Mouse (Mus musculus) small intestine, adult 2 months (tissue): ENCODE measurements around the gene Ccdc65. TPM values are rescaled to one million over a fixed set of nuclear protein-coding genes. Genes with fewer than 3 reads are reported as not detected.

Source experiments
- H3K27ac ChIP-seq: fragments of 200-500 bp; 2 replicates; pipeline ENCODE4 v1.5.1; 2012; ENCODE audit warnings: low read depth, low read length, control low read depth, inconsistent platforms; ENCODE audit not compliant: insufficient read depth
- H3K27me3 ChIP-seq: fragments of 200-500 bp; 2 replicates; pipeline ENCODE4 v1.6.1; 2012; ENCODE audit warnings: mild to moderate bottlenecking, moderate library complexity, low read length, inconsistent platforms; ENCODE audit not compliant: control insufficient read depth, insufficient read depth
- H3K36me3 ChIP-seq: fragments of 200-500 bp; 2 replicates; pipeline ENCODE4 v1.6.1; 2012; ENCODE audit warnings: mild to moderate bottlenecking, low read length, control low read depth, inconsistent platforms; ENCODE audit not compliant: control insufficient read depth, insufficient read depth
- H3K4me1 ChIP-seq: fragments of 200-500 bp; 2 replicates; pipeline ENCODE4 v1.6.1; 2012; ENCODE audit warnings: low read length, inconsistent platforms, mixed read lengths; ENCODE audit not compliant: control insufficient read depth, insufficient read depth, insufficient read length
- H3K4me3 ChIP-seq: fragments of 200-500 bp; 2 replicates; pipeline ENCODE4 v1.5.1; 2012; ENCODE audit warnings: low read depth, mild to moderate bottlenecking, control low read depth, inconsistent platforms, low read length, moderate library complexity
- CTCF ChIP-seq: fragments of 200-500 bp; IDR thresholded peaks from 2 replicates; pipeline ENCODE4 v1.5.1; 2012; ENCODE audit warnings: low read depth, mild to moderate bottlenecking, control low read depth, inconsistent platforms, low read length, moderate library complexity, mixed read lengths; ENCODE audit not compliant: insufficient replicate concordance, insufficient read length; ENCODE audit errors: extremely low read depth
- POLR2A ChIP-seq: fragments of 200-500 bp; IDR thresholded peaks from 2 replicates; pipeline ENCODE4 v1.6.1; 2012; ENCODE audit warnings: low read depth, mild to moderate bottlenecking, control low read depth, inconsistent platforms, low read length, moderate library complexity
- WGBS: fragments of 180-500 bp; shearing (Covaris S2); methylation state at CpG from one replicate; pipeline ENCODE4 v1.1.7; 2018; 5-methylcytosine and 5-hydroxymethylcytosine counted together
- polyA plus RNA-seq: library from polyadenylated mRNA; depleted of rRNA; stranded (reverse); fragments of >200 nt; gene quantifications from 2 replicates; pipeline ENCODE4 v1.2.3, GENCODE M21; 2012; rRNA removed

The Ccdc65 gene
- polyA plus RNA-seq, 1 experiment: 0.09 TPM

GRCm38 (mm10) chr15:98772511-98773211 is 64.7 kb downstream of the Ccdc65 start:
- no peaks in the 10 kb centered on the region for H3K36me3 ChIP-seq
- H3K4me3 ChIP-seq: peak overlapping the region; percentile 58
- TF ChIP-seq CTCF (no peak), POLR2A (no peak)
- 3% methylated on average over 36 of the region's 36 CpGs for WGBS
- peaks cover 19% of the 10 kb centered on the region for H3K27me3 ChIP-seq
- no peak overlapping the region for H3K27ac ChIP-seq
- peaks cover 13% of the 10 kb centered on the region for H3K4me1 ChIP-seq

Other genes starting within 250 kb of the Ccdc65 start
- not detected in 2 replicates for gene OR5BS1P, start 238.3 kb upstream of the Ccdc65 start, polyA plus RNA-seq
- not detected in 2 replicates for gene Lalba, start 225.5 kb upstream of the Ccdc65 start, polyA plus RNA-seq
- gene Olfr279, start 215.8 kb upstream of the Ccdc65 start, polyA plus RNA-seq: not detected in 2 replicates
- 8.4 and 15.0 TPM in 2 replicates for gene Kansl2, start 173.9 kb upstream of the Ccdc65 start, polyA plus RNA-seq
- gene Ccnt1, start 137.3 kb upstream of the Ccdc65 start, polyA plus RNA-seq: 3.6 and 5.2 TPM in 2 replicates
- 0.46 and 2.7 TPM in 2 replicates for gene 4930415O20Rik, start 137.2 kb upstream of the Ccdc65 start, polyA plus RNA-seq
- gene Adcy6, start 98.1 kb upstream of the Ccdc65 start, polyA plus RNA-seq: 55.9 and 89.2 TPM in 2 replicates
- 19.1 and 40.2 TPM in 2 replicates for gene Cacnb3, start 77.4 kb upstream of the Ccdc65 start, polyA plus RNA-seq
- 13.6 and 24.3 TPM in 2 replicates for gene Ddx23, start 45.3 kb upstream of the Ccdc65 start, polyA plus RNA-seq
- 1.6 and 2.2 TPM in 2 replicates for gene Rnd1, start 30.7 kb upstream of the Ccdc65 start, polyA plus RNA-seq
- 14.7 and 70.5 TPM in 2 replicates for gene Fkbp11, start 20.0 kb downstream of the Ccdc65 start, polyA plus RNA-seq
- gene Arf3, start 55.0 kb downstream of the Ccdc65 start, polyA plus RNA-seq: 43.3 and 104 TPM in 2 replicates
- 0.17 and 0.18 TPM in 2 replicates for gene Wnt10b, start 69.9 kb downstream of the Ccdc65 start, polyA plus RNA-seq
- gene Wnt1, start 81.7 kb downstream of the Ccdc65 start, polyA plus RNA-seq: 0.06 TPM in 1 of 2 replicates, not detected in the other
- gene Ddn, start 101.3 kb downstream of the Ccdc65 start, polyA plus RNA-seq: not detected in 2 replicates
- 34.0 and 65.7 TPM in 2 replicates for gene Prkag1, start 123.3 kb downstream of the Ccdc65 start, polyA plus RNA-seq
- gene Kmt2d, start 163.0 kb downstream of the Ccdc65 start, polyA plus RNA-seq: 19.4 and 36.2 TPM in 2 replicates
- gene Rhebl1, start 186.3 kb downstream of the Ccdc65 start, polyA plus RNA-seq: 5.3 and 24.1 TPM in 2 replicates
- 0.33 and 0.55 TPM in 2 replicates for gene Dhh, start 190.3 kb downstream of the Ccdc65 start, polyA plus RNA-seq
- gene Lmbr1l, start 210.0 kb downstream of the Ccdc65 start, polyA plus RNA-seq: 183 and 395 TPM in 2 replicates
- gene Tuba1b, start 226.4 kb downstream of the Ccdc65 start, polyA plus RNA-seq: 455 and 523 TPM in 2 replicates
- gene Gm49450, start 245.3 kb downstream of the Ccdc65 start, polyA plus RNA-seq: 1.2 and 23.9 TPM in 2 replicates
- gene Tuba1a, start 245.5 kb downstream of the Ccdc65 start, polyA plus RNA-seq: 99.6 and 116 TPM in 2 replicates